Mouse (Mus musculus) neural tube, embryonic 12.5 days (tissue): Measurements from ENCODE around the gene Tmprss11g. TPM values are rescaled to one million over a fixed set of nuclear protein-coding genes. Genes with fewer than 3 reads are reported as not detected.

Experiments
- ATAC-seq: fragments of 200-750 bp; cut with Nextera tagmentation; 2 replicates; pipeline ENCODE4 v1.8.0; 2017; ENCODE audit warnings: low read depth, mild to moderate bottlenecking, moderate TSS enrichment, moderate library complexity; ENCODE audit not compliant: low FRiP score
- H3K27ac ChIP-seq: fragments of 300-500 bp; sonication (generic); 2 replicates; pipeline ENCODE4 v1.5.1; 2016
- H3K27me3 ChIP-seq: fragments of 300-500 bp; sonication (generic); replicated peaks from 2 replicates; pipeline ENCODE4 v1.6.1; 2016; ENCODE audit warnings: mild to moderate bottlenecking
- H3K36me3 ChIP-seq: fragments of 300-500 bp; sonication (generic); 2 replicates; pipeline ENCODE4 v1.6.1; 2016; ENCODE audit warnings: mild to moderate bottlenecking
- H3K4me1 ChIP-seq: fragments of 300-500 bp; sonication (generic); 2 replicates; pipeline ENCODE4 v1.6.1; 2016
- H3K4me2 ChIP-seq: fragments of 300-500 bp; sonication (generic); replicated peaks from 2 replicates; pipeline ENCODE4 v1.6.1; 2016; ENCODE audit warnings: mild to moderate bottlenecking
- H3K4me3 ChIP-seq: fragments of 300-500 bp; sonication (generic); 2 replicates; pipeline ENCODE4 v1.5.1; 2016
- H3K9ac ChIP-seq: fragments of 300-500 bp; sonication (generic); 2 replicates; pipeline ENCODE4 v1.6.1; 2016; ENCODE audit warnings: mild to moderate bottlenecking
- H3K9me3 ChIP-seq: fragments of 300-500 bp; sonication (generic); 2 replicates; pipeline ENCODE4 v1.6.1; 2016; ENCODE audit warnings: mild to moderate bottlenecking
- WGBS: fragments of 180-500 bp; shearing (Covaris S2); methylation state at CpG from one replicate; pipeline ENCODE4 v1.1.7; 2016; 5-methylcytosine and 5-hydroxymethylcytosine counted together
- polyA plus RNA-seq: library from polyadenylated mRNA; unstranded; fragments of >200 nt; fragmentation: Nextera tagmentation; extraction: Ambion mirVana; gene quantifications from 2 replicates; pipeline ENCODE4 v1.2.1, GENCODE M21; 2016

Tmprss11g gene
- polyA plus RNA-seq, result not detected in 2 replicates

DNA sequence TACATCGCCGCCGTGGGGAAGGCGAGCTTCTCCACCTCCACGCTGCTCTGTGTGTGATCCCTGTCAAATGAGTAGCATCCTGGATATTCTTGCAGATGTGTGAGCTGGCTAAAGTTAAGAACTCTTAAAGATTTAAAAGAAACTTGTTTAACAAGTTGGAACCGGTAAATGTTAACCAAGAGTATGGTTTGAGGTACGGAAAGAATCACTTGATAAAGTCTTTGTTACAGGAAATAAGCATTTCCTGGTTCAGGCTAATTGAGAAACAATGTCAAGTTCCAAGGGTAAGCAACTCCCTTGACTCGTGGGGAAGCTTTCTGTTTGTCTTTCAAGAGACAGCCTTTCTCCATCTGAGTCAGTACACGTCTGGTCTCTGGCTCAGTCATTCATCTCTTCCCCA is at the start of gene Tmprss11g:
Gene Tmprss11g (minus strand): TSS at position 101 of the 400 bp plus-strand sequence.
- no peaks in the 10 kb centered on the region for H3K36me3 ChIP-seq
- H3K4me1 ChIP-seq, result no peaks in the 10 kb centered on the region

DNA sequence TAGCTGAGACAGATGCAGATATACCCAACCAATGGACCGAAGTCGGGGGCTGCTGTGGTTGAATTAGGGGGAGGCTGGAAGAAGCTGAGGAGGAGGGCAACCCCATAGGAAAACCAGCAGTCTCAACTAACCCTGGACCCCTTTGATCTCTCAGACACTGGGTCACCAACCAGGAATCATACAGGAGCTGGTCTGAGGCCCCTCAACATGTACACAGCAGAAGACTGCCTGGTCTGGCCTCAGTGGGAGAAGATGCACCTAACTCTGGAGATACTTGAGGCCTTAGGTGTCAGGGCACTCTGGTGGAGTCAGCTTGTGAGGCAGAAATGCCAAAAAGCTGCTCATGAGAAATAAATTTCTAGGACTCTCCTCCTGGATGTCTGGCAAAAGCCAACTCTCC is 28.3 kb upstream of the Tmprss11g start:
- WGBS, result 77% methylated on average over 2 of the region's 2 CpGs
- H3K27ac ChIP-seq, result no peak overlapping the region
- H3K36me3 ChIP-seq, result no peaks in the 10 kb centered on the region
- no peak overlapping the region for H3K4me3 ChIP-seq
- H3K4me2 ChIP-seq, result no peak overlapping the region
- no peak for ATAC-seq
- H3K9me3 ChIP-seq, result no peaks in the 10 kb centered on the region
- H3K9ac ChIP-seq, result no peak overlapping the region
- H3K4me1 ChIP-seq, result no peaks in the 10 kb centered on the region
- H3K27me3 ChIP-seq, result no peaks in the 10 kb centered on the region

More for the DNA sequence above, at the start of gene Tmprss11g:
- WGBS, result 84% methylated on average over 9 of the region's 9 CpGs
- Histone ChIP-seq H3K9me3 (no peaks in the 10 kb centered on the region), H3K27ac (no peak within 1 kb of the TSS), H3K27me3 (no peaks in the 10 kb centered on the region), H3K9ac (no peak within 1 kb of the TSS), H3K4me3 (no peak within 1 kb of the TSS), H3K4me2 (no peak within 1 kb of the TSS)
- no peak for ATAC-seq

DNA sequence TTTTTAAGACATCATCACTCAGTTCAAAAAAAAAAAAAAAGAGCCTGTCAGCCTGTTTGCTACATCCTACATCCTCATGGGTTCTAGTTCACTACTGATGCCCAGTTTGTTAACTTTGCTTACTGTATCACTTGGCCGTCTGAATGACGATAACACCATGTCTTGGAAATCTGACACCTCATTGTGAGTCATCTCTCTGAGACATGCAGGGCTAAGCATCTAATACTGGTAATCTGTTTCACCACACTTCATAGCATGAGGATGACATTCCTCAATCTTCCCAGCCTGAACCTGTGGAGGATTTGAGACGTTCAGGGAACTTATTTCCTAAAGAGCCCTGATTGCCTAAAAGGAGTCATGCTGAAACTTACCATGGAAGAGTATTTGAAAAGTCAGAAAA is 22.2 kb upstream of the Tmprss11g start:
- Histone ChIP-seq H3K4me1 (no peaks in the 10 kb centered on the region), H3K4me3 (no peak overlapping the region), H3K9ac (no peak overlapping the region), H3K9me3 (no peaks in the 10 kb centered on the region), H3K4me2 (no peak overlapping the region), H3K36me3 (no peaks in the 10 kb centered on the region), H3K27ac (no peak overlapping the region), H3K27me3 (no peaks in the 10 kb centered on the region)
- WGBS, result 90% methylated on average over 3 of the region's 3 CpGs
- no peak for ATAC-seq

DNA sequence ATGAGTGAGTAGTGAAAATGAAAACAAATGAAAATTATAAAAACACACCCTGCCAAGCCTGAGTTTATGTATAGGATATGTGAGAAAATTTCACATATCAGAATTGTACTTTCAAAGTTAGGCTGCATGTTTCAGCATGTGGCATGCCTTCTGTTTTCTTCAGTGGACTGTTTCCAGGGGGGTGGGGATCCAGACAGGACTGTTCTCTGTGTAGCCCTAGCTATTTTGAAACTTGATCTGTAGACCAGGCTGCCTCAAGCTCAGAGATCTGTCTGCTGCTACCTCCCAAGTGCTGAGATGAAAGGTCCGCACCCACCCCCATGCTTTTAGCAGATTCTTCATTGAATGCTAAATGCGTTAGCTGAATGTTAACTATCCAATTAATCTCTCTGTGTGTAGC is 10.3 kb upstream of the Tmprss11g start:
- ATAC-seq, result no peak
- H3K27me3 ChIP-seq, result no peaks in the 10 kb centered on the region
- H3K9me3 ChIP-seq, result no peaks in the 10 kb centered on the region
- H3K4me3 ChIP-seq, result no peak overlapping the region
- no peak overlapping the region for H3K9ac ChIP-seq
- no peaks in the 10 kb centered on the region for H3K36me3 ChIP-seq
- no peak overlapping the region for H3K27ac ChIP-seq
- H3K4me2 ChIP-seq, result no peak overlapping the region
- 85% methylated on average over 2 of the region's 2 CpGs for WGBS
- no peaks in the 10 kb centered on the region for H3K4me1 ChIP-seq

DNA sequence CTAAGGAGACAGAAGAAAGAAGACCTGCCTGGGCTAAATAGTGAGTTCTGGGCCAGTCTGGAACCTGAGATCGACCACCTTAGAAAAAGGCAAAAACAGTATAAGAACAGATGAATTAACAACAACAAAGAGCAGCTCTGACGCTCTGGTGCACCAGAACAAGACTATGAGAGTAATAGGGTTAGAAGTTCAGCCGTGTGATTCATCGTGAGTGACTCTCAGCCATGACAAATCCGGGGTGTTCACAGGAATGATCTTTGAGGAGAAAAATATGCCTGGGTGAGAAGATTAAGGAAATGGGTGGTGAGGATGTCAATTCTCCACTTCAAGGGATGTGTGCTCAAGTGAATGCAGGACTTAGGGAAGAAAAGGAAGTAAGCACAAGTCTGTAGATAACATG is 6.9 kb downstream of the Tmprss11g start:
- H3K27me3 ChIP-seq, result no peaks in the 10 kb centered on the region
- no peaks in the 10 kb centered on the region for H3K4me1 ChIP-seq
- 53% methylated on average over 5 of the region's 5 CpGs for WGBS
- no peak overlapping the region for H3K9ac ChIP-seq
- no peaks in the 10 kb centered on the region for H3K36me3 ChIP-seq
- no peak for ATAC-seq
- no peak overlapping the region for H3K4me2 ChIP-seq
- no peak overlapping the region for H3K4me3 ChIP-seq
- no peaks in the 10 kb centered on the region for H3K9me3 ChIP-seq
- no peak overlapping the region for H3K27ac ChIP-seq

DNA sequence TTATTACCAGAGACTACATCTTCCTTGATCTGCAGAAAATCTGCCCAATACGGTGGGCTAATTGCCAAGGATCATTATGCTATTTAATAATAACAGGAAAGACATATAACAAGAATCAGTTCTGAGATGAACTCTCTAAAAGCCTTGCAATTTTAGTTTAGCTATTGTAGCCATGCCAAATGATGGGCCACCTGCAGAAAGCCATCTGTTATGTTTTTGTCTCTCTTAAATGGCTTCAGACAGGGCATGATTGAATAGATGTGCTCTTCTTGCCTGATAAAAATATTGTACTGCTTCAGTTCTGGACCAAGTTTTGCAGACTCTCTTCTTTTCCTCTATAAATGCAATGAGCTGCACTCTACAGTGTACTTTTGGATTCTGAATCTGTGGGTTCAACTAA is 24.9 kb downstream of the Tmprss11g start:
- Histone ChIP-seq H3K9ac (no peak overlapping the region), H3K27me3 (no peaks in the 10 kb centered on the region), H3K4me1 (no peaks in the 10 kb centered on the region), H3K36me3 (no peaks in the 10 kb centered on the region), H3K4me3 (no peak overlapping the region), H3K9me3 (no peaks in the 10 kb centered on the region), H3K4me2 (no peak overlapping the region), H3K27ac (no peak overlapping the region)
- 84% methylated on average over 1 of the region's 1 CpGs for WGBS
- ATAC-seq, result no peak

DNA sequence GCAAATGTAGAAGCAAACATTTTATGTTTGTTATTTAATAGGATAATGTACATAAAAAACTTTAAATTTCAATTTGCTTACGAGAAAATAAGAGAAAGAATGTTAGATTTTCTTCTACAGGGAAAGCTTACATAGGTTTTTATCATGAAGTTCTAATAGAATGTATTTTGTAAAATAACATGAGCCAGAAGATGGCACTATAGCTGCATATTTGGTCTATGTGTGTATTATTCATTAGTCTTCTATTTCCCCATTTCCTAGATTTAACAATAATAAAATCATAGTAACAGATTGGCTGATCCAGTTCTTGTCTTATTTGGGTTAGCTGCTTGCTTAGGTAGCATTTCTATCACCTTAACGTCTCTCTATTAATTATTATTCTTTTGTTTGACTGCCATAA is 35.8 kb downstream of the Tmprss11g start:
- WGBS, result 81% methylated on average over 2 of the region's 2 CpGs
- Histone ChIP-seq H3K9ac (no peak overlapping the region), H3K4me1 (no peaks in the 10 kb centered on the region), H3K27me3 (no peaks in the 10 kb centered on the region), H3K4me3 (no peak overlapping the region), H3K27ac (no peak overlapping the region), H3K4me2 (no peak overlapping the region), H3K36me3 (no peaks in the 10 kb centered on the region), H3K9me3 (no peaks in the 10 kb centered on the region)
- ATAC-seq, result no peak

DNA sequence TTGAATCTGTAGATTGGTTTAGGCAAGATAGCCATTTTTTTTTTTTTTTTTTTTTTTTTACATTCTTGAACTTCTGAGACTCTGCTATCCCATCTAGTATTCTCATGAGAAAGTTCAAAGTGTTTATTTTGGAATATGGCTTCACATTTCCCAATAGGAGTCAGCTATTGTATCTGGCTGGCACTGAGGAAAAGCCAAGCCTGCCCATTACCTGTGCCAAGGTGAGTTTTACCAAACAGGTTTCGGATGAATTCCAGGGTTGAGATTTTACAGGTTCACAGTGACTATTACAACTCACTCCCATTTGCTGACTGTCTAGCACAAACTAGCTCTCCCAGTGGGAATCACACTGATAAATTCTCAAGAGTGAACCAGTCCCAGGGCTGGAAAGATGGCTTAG is 36.4 kb downstream of the Tmprss11g start:
- Histone ChIP-seq H3K9ac (no peak overlapping the region), H3K4me3 (no peak overlapping the region), H3K4me2 (no peak overlapping the region), H3K27me3 (no peaks in the 10 kb centered on the region), H3K36me3 (no peaks in the 10 kb centered on the region), H3K9me3 (no peaks in the 10 kb centered on the region), H3K4me1 (no peaks in the 10 kb centered on the region), H3K27ac (no peak overlapping the region)
- no peak for ATAC-seq
- 89% methylated on average over 1 of the region's 1 CpGs for WGBS

DNA sequence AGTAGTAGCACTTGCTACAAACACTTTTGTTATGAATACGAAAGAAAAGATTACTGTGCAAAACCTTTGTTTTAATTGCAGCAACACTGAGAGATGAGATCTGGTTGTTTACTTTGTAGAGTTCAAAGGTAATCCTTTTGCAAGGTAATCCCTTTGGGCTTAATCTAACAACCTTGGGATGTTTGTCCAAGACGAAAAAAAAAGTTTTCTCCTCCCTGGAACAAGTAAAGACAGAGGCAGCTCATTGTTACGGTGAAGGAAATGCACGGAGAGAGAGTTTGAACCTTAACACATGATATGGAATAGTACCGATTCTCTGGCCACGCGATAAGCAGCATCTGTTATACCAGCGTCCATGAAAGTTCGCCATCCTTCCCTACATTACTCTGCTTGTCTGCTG is 44.5 kb downstream of the Tmprss11g start:
- Histone ChIP-seq H3K4me2 (no peak overlapping the region), H3K36me3 (no peaks in the 10 kb centered on the region), H3K9me3 (no peaks in the 10 kb centered on the region), H3K27me3 (no peaks in the 10 kb centered on the region), H3K4me1 (no peaks in the 10 kb centered on the region), H3K9ac (no peak overlapping the region), H3K27ac (no peak overlapping the region), H3K4me3 (no peak overlapping the region)
- WGBS, result 91% methylated on average over 9 of the region's 9 CpGs
- no peak for ATAC-seq

DNA sequence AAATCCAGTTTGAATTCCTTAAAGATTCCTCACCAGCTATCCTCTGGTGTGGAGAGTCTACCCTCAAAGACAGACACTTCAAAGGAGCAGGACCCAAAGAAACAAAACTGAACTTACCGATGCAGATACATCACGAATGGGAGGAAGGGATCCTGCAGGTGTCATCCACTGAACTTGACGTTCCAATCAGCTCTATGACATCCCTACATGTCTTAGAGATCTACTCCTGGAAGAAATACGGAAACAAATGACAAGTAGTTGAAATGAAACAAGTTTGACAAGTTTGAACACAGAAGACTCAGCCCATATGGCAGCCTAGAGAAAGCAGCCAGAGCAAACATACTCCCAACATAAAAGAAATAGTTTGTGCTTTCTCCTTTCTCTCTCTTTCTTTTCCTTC is 49.5 kb downstream of the Tmprss11g start, which contains the start of gene Tmprss11a:
Gene Tmprss11a (minus strand): TSS at position 101 of the 400 bp plus-strand sequence.
- no peak for ATAC-seq
- no peaks in the 10 kb centered on the region for H3K9me3 ChIP-seq
- no peaks in the 10 kb centered on the region for H3K4me1 ChIP-seq
- H3K36me3 ChIP-seq, result no peaks in the 10 kb centered on the region
- no peak within 1 kb of the TSS for H3K4me3 ChIP-seq
- H3K9ac ChIP-seq, result no peak within 1 kb of the TSS
- WGBS, result 79% methylated on average over 4 of the region's 4 CpGs
- H3K4me2 ChIP-seq, result no peak within 1 kb of the TSS
- H3K27me3 ChIP-seq, result no peaks in the 10 kb centered on the region
- H3K27ac ChIP-seq, result no peak within 1 kb of the TSS

DNA sequence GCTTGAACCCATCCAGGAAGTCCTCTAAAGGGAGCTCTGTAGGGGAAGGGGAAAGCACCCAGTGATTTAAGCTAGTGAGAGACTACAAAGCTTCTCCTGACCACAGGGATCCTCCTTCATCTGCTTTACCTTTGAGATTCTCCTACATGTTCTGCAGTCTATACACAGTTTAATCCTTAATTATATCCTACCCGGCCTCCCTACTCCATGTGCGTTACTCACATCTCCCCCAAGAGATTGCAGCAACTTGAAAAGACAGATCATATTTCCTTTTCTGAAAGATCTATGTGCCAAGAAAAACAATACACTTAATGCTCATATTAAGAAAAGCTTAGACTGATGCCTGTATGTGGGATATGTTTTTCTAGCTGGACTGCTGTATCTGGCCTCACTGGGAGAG is 79.1 kb downstream of the Tmprss11g start:
- Histone ChIP-seq H3K27me3 (no peaks in the 10 kb centered on the region), H3K4me1 (no peaks in the 10 kb centered on the region), H3K4me2 (no peak overlapping the region), H3K4me3 (no peak overlapping the region), H3K9ac (no peak overlapping the region), H3K27ac (no peak overlapping the region), H3K36me3 (no peaks in the 10 kb centered on the region), H3K9me3 (no peaks in the 10 kb centered on the region)
- 59% methylated on average over 2 of the region's 2 CpGs for WGBS
- ATAC-seq, result no peak

DNA sequence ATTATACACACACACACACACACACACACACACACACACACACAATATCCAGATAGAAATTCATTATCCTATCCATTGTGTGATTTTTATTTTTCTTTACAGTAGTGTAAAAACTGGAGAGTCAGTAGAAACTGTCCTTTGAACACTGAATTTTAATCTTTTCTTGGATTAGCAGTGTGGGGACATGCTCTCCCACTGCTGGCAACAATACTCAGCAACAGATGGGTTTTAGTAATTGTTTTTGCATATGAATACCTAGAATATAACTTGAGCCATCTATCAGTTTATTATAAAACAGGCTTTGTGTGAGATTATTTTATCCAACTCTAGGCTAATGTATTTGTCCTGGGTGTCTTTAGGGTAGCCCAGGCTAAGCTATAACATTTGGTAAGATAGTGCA is 79.9 kb downstream of the Tmprss11g start:
- H3K27me3 ChIP-seq, result no peaks in the 10 kb centered on the region
- H3K4me3 ChIP-seq, result no peak overlapping the region
- ATAC-seq, result no peak
- H3K4me1 ChIP-seq, result no peaks in the 10 kb centered on the region
- H3K36me3 ChIP-seq, result no peaks in the 10 kb centered on the region
- no peaks in the 10 kb centered on the region for H3K9me3 ChIP-seq
- H3K27ac ChIP-seq, result no peak overlapping the region
- H3K4me2 ChIP-seq, result no peak overlapping the region
- no peak overlapping the region for H3K9ac ChIP-seq
